Mouse (Mus musculus): ENCODE results near the gene Ikzf2.

GRCm38 (mm10) chr1:69688118-69688517, 1.1 kb upstream of the Ikzf2 start:
- TF ChIP-seq CTCF (IDR thresholded peaks at IDR 0.05) (no peak), EP300 (IDR thresholded peaks at IDR 0.05) (no peak)

Data from lung, postnatal 0 days (tissue).